Mouse (Mus musculus): ENCODE measurements around the gene Nr6a1.

Nr6a1 gene

GRCm38 (mm10) chr2:38714324-38714723 is 213.2 kb downstream of the Nr6a1 start, which contains the start of gene Nr5a1:
Gene Nr5a1 (minus strand): TSS chr2:38714542.
- no peak for DNase-seq (ENCODE audit: extremely low spot score, low spot score)

GRCm38 (mm10) chr2:38713596-38713995 is 213.9 kb downstream of the Nr6a1 start:
- DNase-seq (ENCODE audit: extremely low spot score, low spot score) = no peak

- DNase-seq (ENCODE audit: extremely low spot score, low spot score) = peak; percentile 42
Measured at GRCm38 (mm10) chr2:38712769-38713125, 214.7 kb downstream of the Nr6a1 start.

- peak; percentile 49 for DNase-seq (ENCODE audit: extremely low spot score, low spot score)
Measured at GRCm38 (mm10) chr2:38712076-38712768, 215.3 kb downstream of the Nr6a1 start.

- DNase-seq (ENCODE audit: extremely low spot score, low spot score) = peak; percentile 67
Measured at GRCm38 (mm10) chr2:38711421-38711861, 216.0 kb downstream of the Nr6a1 start.

GRCm38 (mm10) chr2:38710304-38711241 is 216.9 kb downstream of the Nr6a1 start:
- DNase-seq (ENCODE audit: extremely low spot score, low spot score) = peak; percentile 76

GRCm38 (mm10) chr2:38708907-38709688 is 218.4 kb downstream of the Nr6a1 start:
- DNase-seq (ENCODE audit: extremely low spot score, low spot score) = peak; percentile 31

- no peak for DNase-seq (ENCODE audit: extremely low spot score, low spot score)
Measured at GRCm38 (mm10) chr2:38706661-38707060, 220.8 kb downstream of the Nr6a1 start.

GRCm38 (mm10) chr2:38705036-38705435 is 222.5 kb downstream of the Nr6a1 start:
- DNase-seq (ENCODE audit: extremely low spot score, low spot score) = no peak

GRCm38 (mm10) chr2:38704336-38704735 is 223.2 kb downstream of the Nr6a1 start:
- DNase-seq (ENCODE audit: extremely low spot score, low spot score) = no peak

- DNase-seq (ENCODE audit: extremely low spot score, low spot score) = no peak
Measured at GRCm38 (mm10) chr2:38700177-38700576, 227.3 kb downstream of the Nr6a1 start.

GRCm38 (mm10) chr2:38698623-38699022 is 228.9 kb downstream of the Nr6a1 start:
- no peak for DNase-seq (ENCODE audit: extremely low spot score, low spot score)

- peak; percentile 30 for DNase-seq (ENCODE audit: extremely low spot score, low spot score)
Measured at GRCm38 (mm10) chr2:38697128-38698120, 230.1 kb downstream of the Nr6a1 start.

- DNase-seq (ENCODE audit: extremely low spot score, low spot score) = no peak
Measured at GRCm38 (mm10) chr2:38695770-38696169, 231.7 kb downstream of the Nr6a1 start.

GRCm38 (mm10) chr2:38691542-38691941 is 235.9 kb downstream of the Nr6a1 start:
- peak; percentile 35 for DNase-seq (ENCODE audit: extremely low spot score, low spot score)

- no peak for DNase-seq (ENCODE audit: extremely low spot score, low spot score)
Measured at GRCm38 (mm10) chr2:38689881-38690280, 237.6 kb downstream of the Nr6a1 start.

- peak; percentile 84 for DNase-seq (ENCODE audit: extremely low spot score, low spot score)
Measured at GRCm38 (mm10) chr2:38688791-38689520, 238.5 kb downstream of the Nr6a1 start.

GRCm38 (mm10) chr2:38685746-38686145 is 241.7 kb downstream of the Nr6a1 start:
- DNase-seq (ENCODE audit: extremely low spot score, low spot score) = no peak

- DNase-seq (ENCODE audit: extremely low spot score, low spot score) = no peak
Measured at GRCm38 (mm10) chr2:38683083-38683482, 244.4 kb downstream of the Nr6a1 start.

GRCm38 (mm10) chr2:38682209-38682608 is 245.3 kb downstream of the Nr6a1 start:
- DNase-seq (ENCODE audit: extremely low spot score, low spot score) = no peak
